15 mouse cellular contexts compared by ENCODE assay signal in genomic region chr6:66999800-67000199, GRCm38 (mm10).
"Had no signal": no experiment of that assay in that cellular context is flagged by ENCODE, and none has a peak within 500 bp of the region (broad histone marks: within the 10 kb centered on the region; RNA-seq: fewer than 3 reads in every experiment).

No protein-coding gene starts in this region.

- ATAC-seq: hindbrain, postnatal 0 days; lung, postnatal 0 days had no signal

- DNase-seq: layer of hippocampus, adult 9-11 months; liver; lung, adult 2 months; lung, postnatal 36 days; midbrain, embryonic 14.5 days; thymus, adult 2 months; thymus, postnatal 25 days had no signal

- H3K27me3 ChIP-seq: limb, embryonic 12.5 days; liver, embryonic 15.5 days; neural tube, embryonic 15.5 days; stomach, embryonic 15.5 days had no signal

- H3K36me3 ChIP-seq: limb, embryonic 12.5 days; liver, embryonic 15.5 days; midbrain, embryonic 10.5 days; neural tube, embryonic 15.5 days; stomach, embryonic 15.5 days had no signal

- H3K27ac ChIP-seq: hindbrain, postnatal 0 days; limb, embryonic 12.5 days; liver, embryonic 15.5 days; midbrain, embryonic 10.5 days; neural tube, embryonic 15.5 days; stomach, embryonic 15.5 days had no signal

- H3K4me1 ChIP-seq: limb, embryonic 12.5 days; neural tube, embryonic 15.5 days; stomach, embryonic 15.5 days had no signal

- H3K9me3 ChIP-seq: limb, embryonic 12.5 days; liver, embryonic 15.5 days; midbrain, embryonic 10.5 days; neural tube, embryonic 15.5 days; stomach, embryonic 15.5 days had no signal

- H3K4me3 ChIP-seq: limb, embryonic 12.5 days; liver, embryonic 15.5 days; midbrain, embryonic 10.5 days; myocyte; neural tube, embryonic 15.5 days; stomach, embryonic 15.5 days had no signal

- H3K4me2 ChIP-seq: limb, embryonic 12.5 days; liver, embryonic 15.5 days; neural tube, embryonic 15.5 days; stomach, embryonic 15.5 days had no signal

- H3K9ac ChIP-seq: limb, embryonic 12.5 days; liver, embryonic 15.5 days; neural tube, embryonic 15.5 days; stomach, embryonic 15.5 days had no signal
